Mouse (Mus musculus) T-helper 2 cell (primary cell): ENCODE data around the gene Spata13.

ENCODE experiments used
- in situ Hi-C: fragments of 300-600 bp; cut with MboI, MseI; formaldehyde crosslinking; loops from one replicate; pipeline ENCODE4 v1.15.1; 2025; ENCODE audit warnings: high pct_unique_total_duplicates

The Spata13 gene

DNA sequence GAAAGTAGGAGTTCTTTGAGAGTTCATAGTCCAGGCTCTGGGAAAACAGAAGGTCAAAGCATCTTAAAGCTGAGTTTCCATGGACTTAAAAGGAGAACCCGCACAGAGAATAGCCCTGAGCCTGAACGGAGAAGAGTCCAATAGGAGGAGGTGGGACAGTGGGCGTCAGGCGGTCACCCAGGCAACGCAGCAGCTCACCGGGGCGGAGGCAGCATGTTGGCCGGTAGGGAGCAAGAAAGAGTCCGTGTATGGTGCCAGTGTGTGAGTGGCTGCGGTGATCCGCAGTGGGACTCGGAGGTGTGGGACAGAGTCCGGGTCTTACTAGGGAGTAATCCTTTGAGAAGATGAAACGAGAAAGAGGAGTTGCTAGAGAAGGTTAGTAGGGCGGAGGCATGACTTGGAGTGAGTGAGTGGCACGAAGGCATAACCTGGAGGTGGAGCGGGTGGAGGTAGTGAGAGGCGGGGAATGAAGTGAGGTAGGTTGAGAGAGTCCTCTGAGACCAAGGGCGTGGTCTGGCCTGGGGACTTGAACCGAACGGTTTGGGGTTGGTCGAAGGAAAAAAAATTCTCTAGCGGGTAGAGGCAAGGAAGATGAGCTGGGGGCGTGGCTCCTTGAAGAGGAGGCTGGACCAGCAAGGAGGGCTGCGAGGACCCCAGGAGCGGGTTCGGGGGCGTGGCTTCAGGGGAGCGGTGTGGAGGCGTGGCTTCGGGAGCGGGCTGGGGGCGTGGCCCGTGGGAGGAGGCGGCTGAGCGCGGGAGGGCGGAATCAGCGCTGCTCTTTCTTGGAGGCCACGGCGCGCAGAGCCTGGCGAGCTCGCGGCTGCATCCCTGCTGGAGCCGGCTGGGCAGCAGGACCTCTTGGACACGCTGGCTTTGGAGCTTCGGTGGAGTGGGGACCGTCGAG lies at the start of gene Spata13:
Gene Spata13, plus strand, starts transcription at position 41 of the 904 bp plus-strand sequence.
- in situ Hi-C loops, result loop anchor here (10.0 kb wide), 1 partner anchor 651 kb away; no protein-coding TSS in a partner anchor

DNA sequence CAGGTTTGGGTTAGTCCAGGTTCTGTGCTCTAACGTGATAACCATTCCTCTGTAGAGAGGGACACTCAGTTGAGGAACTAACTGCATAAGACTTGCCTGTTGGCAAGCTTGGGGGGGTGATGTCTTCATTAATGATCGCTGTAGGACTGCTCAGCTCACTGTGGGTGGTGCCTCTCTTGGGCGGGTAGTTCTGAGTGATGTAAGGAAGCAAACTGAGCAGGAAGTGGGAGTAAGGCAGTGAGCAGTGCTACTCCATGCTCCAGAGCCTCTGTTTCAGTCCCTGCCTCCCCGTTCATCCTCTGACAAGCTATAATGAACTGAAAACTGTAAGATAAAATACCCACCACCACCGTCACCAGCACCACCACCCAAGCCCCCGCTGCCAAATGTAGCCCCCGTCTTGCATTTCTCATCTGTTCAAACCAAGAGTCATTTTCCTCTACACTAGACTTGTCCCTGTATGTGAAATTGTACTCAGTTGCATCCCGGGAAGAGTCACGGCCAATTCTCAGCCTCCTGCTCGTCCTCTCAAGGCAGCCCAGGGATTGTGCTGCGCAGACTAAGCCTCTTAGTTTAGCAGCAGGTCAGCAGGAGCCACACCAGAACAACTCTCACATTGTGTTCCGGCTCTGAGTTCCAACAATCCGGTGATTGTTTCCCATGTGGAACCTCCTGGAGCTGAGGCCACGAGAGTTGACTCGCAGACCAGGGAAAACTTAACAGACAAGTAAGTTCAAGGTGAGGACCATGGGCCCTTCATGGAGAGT lies 46.9 kb upstream of the Spata13 start:
- in situ Hi-C loops, result no loop called here

DNA sequence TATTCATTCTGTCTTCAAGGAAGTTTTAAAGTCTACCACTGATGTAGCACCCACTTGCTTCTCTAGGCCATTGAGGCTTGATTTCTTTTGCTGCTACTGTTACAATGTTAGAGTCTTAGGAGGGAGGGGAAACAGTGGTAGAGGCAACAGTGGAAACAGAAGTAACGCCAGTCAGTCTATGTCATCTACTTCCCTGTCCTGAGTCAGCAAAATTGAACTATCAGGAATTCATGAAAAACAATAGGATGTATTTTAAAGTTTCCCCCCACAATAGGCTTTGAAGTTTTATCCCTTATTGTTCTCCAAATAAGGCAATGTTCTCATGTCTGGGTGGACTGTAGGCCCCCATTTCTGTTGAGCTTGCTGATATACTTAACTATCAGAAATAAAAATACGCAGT lies 44.8 kb upstream of the Spata13 start:
- in situ Hi-C loops, result no loop called here

DNA sequence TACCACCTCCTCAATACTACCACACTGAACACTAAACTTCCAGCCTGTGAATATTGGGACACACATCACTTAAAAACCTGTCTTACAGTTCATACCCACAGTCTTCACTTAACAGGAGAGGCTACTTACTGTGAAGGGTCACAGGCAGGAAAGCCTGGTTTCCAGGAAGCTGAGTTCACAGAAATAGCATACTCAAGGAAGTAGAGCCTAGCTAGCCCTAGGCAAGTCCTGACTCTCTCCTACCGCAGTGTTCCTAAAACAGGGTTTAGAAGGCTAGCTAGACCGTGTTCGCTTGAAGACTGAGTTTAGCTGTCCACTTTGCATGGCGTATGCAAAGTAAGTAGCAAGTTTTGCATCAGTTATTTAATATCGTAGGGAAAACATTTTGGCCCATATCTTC lies 41.5 kb upstream of the Spata13 start:
- in situ Hi-C loops, result no loop called here

DNA sequence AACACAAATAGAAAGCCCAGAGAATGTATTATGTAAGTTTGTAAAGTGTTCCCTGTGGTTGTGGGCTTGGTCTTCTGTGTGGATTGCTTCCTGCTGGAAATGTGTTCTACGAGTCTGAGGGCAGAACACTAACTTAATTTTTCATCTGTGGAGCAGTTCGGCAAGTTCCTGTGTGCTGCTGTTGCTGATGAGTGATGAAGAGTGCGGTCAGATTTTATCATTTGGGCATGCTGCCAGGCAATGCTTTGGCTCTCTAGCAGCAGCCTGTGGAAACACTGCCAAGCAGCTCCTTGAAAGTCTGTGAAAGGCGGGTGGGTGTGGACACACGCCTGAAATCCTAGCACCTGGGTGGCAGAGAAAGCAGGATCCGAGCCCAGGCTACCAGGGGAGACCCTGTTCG lies 41.0 kb upstream of the Spata13 start:
- in situ Hi-C loops, result no loop called here

DNA sequence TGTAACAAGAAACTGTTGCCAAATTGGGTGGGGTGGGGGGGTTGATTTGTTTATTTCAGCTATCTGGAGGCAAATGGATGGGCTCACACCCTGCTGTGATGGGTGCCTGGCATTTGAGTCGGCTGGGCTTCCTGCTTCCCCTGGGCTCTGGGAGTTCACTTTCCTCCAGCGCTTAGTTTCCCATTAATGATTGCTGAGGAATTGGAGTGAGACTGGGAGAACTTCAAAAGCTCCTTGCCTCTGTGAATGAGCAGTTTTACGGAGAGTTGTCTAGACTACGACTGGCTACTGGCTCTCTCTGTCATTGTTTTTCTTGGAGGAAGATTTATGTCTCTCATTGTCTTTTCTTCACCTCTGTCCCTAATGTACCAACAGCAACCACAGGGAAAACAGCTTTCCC lies 36.2 kb upstream of the Spata13 start:
- in situ Hi-C loops, result no loop called here

DNA sequence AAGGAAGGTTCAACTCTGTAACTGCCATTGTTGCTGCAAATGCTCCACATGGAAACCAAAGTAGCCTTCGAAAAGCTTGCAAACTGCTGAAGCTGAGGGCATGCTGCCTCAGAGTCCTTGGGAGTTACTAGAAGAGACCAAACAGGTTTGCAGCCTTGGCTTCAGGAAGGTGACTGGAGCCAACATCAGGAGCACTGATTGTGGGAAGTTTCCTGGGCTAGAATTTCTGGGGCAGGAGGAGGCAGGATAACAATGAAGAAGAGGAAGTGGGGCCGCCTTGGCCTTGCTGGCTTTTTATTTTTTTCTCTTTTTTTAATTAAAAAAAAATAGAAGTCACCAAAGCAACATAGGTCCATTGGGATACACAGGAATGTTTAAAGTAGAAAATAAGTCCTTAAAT lies 34.8 kb upstream of the Spata13 start:
- in situ Hi-C loops, result no loop called here

DNA sequence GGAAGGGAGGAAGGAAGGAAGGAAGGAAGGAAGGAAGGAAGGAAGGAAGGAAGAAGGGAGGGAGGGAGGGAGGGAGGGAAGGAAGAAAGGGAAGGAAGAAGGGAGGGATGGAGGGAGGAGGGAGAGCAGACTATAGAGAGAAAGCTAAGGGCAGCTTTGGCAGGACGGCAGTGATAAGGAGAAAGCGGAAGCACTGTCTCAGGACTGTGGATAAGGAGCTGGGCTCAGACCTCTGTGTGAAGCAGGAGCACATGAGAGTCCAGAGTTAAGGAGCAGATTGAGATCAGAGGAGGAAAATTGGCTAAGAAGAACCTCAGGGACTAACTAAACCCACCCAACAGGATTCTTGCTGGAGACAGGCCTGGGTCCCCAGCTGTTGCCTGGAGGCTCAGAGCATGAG lies 28.2 kb upstream of the Spata13 start:
- in situ Hi-C loops, result no loop called here

DNA sequence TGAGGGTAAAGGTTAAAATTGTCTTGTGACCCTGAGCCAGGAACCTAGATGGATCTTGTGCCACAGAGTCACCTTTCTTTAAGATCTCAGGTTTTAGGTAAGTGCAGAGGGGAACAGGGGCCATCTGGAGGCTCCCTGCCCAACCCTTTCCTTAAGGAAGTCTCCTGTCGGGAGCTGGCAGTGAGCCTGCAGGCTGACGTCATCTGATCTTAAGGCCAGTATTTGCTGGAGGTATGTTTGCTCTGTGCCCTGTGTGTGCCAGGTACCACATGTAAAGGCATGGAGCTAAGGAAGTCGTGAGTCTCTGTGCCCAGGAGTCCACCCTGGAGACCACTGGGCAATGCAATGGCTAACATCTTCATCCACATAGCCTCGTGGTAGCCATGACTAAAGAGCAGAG lies 27.6 kb upstream of the Spata13 start:
- in situ Hi-C loops, result no loop called here

DNA sequence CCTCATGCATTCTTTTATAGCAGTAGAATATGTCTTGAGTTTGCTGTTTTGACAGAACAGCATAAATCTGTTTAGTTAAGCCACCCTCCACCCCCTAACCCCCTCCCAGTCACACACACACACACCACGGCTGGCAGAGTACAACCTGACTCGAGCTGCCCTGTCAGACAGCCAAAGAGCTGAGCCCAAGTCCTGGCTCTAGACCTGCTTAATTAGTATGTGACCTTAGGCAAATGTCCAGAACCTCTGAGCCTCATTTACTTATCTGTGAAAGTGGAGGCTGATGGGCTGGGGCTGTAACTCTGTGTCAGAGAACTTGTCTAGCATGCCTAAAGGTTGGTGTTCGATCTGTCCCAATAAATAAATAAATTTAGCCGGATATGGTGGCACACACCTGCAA lies 26.1 kb upstream of the Spata13 start:
- in situ Hi-C loops, result no loop called here

DNA sequence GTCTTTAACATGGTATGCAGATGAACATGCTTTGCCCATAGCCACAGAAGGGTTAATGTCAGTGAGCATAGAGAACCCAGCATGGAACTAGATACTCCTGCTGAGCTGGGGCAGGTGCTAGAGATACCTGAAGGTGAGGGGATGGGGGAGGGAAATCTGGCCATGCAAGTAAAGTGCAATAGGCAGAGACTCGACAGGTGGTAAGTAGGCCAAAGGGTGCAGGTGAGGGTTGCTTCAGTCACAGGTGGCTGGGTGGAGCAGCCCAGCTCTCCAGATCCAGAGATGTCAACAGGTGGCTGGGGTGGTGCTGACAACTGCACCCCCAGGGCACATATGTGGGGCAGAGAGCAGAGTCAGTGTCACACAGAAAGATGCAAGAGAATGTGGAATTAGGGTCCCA lies 24.6 kb upstream of the Spata13 start:
- in situ Hi-C loops, result no loop called here

DNA sequence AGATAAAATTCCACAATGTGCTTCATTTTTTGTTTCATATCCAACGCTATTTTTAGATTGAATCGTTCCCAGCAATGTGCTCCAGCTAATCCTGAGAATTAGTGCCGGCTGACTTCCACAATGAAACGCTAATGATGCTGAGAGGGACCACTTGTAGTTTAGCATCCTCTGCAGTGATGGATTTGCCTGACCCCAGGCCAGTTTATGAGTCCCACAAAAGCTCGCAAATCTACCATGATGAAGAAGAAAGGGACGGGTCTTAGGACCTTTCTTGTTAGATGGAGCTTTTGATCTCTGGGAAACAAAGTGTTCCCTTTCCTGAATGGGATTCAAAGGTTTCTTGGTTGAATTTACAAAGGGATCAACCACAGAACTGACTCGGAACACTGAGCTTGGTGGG lies 21.1 kb upstream of the Spata13 start:
- in situ Hi-C loops, result no loop called here

DNA sequence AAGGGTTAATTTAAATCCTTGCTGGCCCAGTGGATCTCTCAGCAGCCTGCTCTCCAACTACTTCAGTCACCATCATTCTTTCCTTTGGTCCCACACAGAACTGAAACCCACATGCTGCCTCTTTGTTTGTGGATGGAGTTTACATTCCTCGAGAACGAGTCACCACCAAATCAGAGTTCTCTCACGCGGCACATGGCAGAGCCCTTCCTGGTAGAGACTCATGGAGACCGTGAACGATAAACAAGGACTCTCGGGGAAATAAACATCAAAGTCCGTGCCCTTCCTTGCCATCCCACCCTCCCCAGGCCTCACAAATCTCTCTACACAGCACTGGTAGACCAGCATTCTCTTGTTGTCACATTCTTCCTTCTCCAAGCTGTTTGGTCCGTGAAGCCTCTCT lies 12.7 kb upstream of the Spata13 start:
- in situ Hi-C loops, result no loop called here

DNA sequence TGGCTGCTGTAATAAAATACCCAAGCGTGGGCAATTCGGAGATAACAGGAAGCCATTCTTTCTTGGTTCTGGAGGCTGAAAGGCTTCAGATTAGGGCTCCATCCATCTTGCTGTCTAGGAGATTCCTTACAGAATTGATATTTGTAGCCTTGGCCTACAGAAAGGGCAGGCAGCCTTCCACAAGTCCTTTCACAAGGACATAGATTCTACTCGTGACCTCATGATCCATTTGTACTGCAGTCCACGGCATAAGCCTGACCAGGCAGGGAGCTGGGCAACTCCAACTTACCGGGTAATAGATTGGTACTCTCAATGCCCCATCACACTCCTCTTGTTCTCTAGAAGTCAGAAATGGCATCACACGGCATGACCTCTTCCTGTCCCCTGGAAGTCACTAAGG lies 8.3 kb upstream of the Spata13 start:
- in situ Hi-C loops, result no loop called here

DNA sequence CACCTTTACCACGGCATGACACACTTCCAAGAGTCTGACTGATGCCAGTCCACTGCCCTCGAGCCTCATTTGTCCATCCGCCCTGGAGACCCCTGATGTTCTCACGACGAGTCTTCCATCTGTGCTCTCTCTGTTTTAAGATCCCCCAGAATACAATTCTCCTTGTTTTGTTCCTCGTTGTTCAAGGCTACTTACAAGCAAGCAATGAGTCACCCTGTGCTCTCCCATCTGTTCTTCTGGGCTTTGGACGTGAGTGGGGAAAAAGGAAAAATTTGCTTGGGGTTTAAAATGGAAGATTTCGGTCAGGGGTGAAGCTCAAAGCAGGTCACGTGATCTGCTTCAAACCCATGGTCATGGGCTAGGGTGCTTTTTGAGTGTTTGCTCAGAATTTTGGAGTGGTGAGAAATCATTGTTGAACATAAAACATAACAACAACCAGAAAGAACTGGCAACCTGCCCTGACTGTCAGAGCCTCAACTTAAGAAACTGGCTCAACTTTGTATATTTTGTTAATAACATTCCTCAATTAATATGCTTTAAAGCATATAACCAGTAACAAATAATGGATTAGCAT lies 3.8 kb upstream of the Spata13 start:
- in situ Hi-C loops, result loop anchor here (10.0 kb wide), 1 partner anchor 655 kb away; no protein-coding TSS in a partner anchor

DNA sequence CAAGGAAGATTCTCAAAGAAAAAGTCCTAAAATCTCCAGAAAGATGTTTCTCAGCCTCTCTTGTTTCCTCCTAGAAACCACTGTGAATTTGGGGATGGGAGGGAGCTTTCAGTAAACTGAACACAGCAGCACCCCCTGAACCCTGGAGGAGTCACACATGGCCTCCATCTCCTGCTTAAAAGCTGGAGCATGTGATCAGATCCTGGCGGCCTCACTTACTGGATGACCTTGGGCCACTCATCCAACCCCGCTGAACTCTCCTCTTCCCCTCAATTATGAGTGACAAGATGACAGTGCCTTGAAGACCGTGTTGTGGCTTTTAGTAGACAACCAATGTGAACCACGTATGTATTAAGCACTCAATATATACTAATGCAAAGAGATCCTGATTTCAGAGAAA lies 2.8 kb upstream of the Spata13 start:
- in situ Hi-C loops, result loop anchor here (10.0 kb wide), 1 partner anchor 654 kb away; no protein-coding TSS in a partner anchor

DNA sequence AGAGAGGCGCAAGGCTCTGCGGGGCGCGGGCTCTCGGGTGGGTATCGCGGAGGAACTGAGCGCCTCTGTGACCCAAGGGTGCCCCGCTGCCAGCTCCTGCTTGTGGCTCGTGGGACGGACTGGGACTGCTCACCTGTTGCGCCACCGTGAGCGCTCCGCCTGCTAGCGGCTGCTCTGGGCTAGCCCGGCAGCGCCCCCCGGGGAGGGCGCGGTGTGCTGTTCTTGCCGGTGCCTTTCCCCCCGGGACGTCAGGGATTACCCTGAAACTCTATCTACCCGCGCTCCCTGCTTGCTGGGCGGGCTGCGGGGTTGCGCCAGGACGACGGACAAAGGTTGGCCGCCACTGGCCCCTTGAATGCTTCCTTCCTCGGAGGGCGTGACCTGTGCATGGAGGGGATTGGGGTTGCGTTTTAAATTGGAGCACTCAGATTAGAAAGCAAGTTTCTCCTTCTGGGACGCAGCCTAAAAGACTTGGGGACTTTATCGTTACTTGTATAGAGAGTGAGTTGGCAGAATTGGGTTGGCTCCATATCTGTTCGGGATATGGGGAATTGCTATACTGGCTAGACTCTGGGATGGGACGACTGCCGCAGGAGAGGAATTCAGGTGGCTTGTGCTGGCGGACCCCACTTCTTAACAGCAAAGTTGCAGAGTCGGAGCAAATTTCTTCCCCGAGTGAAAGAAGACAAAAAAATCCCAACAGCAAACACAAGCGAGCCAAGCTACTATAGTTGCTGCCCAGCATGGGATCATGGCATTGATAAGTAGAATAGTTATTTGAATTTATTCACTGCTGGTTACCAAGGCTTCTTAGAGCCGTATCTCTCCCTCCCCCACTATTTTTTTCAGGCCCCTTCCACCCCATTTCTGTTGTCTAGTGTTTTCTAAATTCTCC lies 1.3 kb downstream of the Spata13 start:
- in situ Hi-C loops, result loop anchor here (10.0 kb wide), 1 partner anchor 650 kb away; no protein-coding TSS in a partner anchor

DNA sequence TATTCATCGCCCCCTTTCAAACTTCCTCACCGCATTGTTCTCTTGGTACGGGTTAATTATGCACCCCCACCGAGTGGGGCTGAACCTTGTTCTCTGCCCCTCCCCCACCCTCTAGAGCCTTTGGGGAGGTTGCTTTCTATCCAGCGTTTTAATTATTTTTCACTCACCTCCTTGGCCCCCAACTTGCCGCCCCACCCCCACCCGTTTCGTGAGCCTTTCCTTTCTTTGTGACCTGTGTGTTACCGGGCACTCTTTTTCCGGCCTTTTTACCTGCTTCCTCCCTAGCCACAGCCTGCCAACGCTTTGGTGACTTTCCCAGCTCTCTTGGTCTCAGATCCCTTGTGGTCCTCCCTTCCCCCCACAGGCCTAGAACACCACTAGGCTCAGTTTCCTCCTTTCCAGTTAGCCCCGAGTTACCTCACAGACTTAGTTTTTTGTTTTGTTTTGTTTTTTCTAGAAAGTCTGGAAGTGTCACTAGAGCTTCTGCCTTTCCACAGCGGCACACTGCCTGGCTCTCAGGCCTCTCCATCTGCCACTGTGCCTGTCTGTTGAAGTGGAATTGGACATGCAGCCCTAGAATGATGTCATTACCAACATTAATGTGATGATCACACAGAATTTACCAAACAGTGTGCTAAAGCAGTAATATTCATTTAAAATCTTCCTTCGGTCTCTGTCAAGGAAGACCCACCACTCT lies 2.3 kb downstream of the Spata13 start:
- in situ Hi-C loops, result loop anchor here (10.0 kb wide), 1 partner anchor 649 kb away; no protein-coding TSS in a partner anchor

DNA sequence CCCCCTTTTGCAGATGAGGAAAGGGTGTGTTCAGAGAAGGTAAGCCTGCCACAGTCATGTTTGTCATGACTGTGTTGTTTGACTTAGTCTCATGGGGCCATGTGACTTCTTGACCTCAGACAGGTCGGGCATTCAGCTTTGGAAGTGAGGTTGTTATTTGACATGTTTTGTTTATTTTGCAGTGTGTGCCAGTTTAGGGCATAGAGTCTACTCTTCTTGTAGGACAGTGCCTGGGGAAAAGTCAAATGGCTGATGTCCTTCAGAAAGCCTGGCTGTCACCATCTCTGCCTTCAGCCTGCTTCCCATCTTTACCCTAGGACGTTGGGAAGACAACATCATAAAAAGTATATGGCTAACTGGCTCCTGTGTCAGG lies 2.8 kb downstream of the Spata13 start:
- in situ Hi-C loops, result loop anchor here (10.0 kb wide), 1 partner anchor 648 kb away; no protein-coding TSS in a partner anchor

DNA sequence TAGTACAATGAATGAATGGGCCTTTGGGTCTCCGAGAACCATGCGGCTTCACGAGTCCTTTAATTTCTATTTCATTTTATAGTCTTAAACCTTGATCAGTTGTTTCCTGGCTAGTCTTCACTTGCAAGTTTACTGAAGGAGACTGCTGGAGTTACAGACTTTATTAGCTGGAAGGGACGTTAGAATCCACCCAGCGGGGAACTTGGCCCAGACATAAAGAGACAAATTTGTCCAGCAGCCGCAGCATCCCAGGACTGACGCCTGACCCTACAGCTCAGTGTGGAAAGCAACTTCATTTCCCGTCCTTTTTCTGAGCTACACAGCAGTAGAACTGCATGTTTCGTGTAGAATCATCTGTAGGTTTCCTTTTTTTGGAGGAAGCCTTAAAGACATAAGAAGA lies 3.2 kb downstream of the Spata13 start:
- in situ Hi-C loops, result loop anchor here (10.0 kb wide), 1 partner anchor 648 kb away; no protein-coding TSS in a partner anchor
